Mouse (Mus musculus): ENCODE measurements at regions not wholly inside any gene's neighbourhood (a gene's known extent, or its start where the extent isn't known, plus 50 kb on each side); places are given as distances from the start of the nearest gene placed in this dataset.

DNA sequence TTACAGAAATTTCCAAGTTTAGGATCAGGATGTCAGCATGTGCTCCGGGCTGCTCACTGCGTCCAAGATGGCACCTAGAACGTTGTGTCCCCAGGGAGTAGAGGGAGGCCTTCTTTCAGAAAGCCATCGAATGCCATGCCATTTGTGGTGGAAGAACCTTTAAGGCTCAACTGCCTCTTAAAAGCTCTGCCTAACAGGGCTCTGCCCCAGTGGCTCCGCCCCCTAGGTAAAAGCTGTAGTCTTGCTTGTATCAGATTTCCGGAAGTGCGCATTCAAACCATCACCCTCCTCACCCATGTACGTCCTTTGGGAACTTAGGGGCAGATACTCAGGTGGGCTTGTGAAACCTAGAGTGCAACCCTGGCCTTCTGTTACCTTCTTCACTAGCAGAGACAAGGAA lies 54.0 kb upstream of the Psmd7 start:
- TF ChIP-seq POLR2A (IDR thresholded peaks at IDR 0.05; ENCODE audit: control insufficient read depth, low read depth, low read length) = no peak
- TF ChIP-seq CTCF (IDR thresholded peaks at IDR 0.05; ENCODE audit: control insufficient read depth, insufficient read depth, insufficient replicate concordance, low read depth, low read length) = no peak
